Mouse (Mus musculus) gastrocnemius, adult 18-20 months (tissue): ENCODE measurements around the gene Taar3. TPM values are rescaled to one million over a fixed set of nuclear protein-coding genes. Genes with fewer than 3 reads are reported as not detected.
A peak's percentile ranks its signal among the peaks of the same experiment; 100 is the strongest.

Experiments
- DNase-seq: peaks from one replicate; pipeline ENCODE4 v3.0.0; 2021; ENCODE audit warnings: low spot score
- long read RNA-seq, 2 experiments: library from polyadenylated mRNA; stranded (forward); transcript quantifications; one replicate each; pipeline ENCODE4 v2.0.0; 2021
- total RNA-seq, 2 experiments: library from RNA; stranded (reverse); gene quantifications; 2 replicates each; pipeline ENCODE4 v1.2.3; 2021

The Taar3 gene
- total RNA-seq: not detected
- long read RNA-seq, experiment 1: 0 reads
- long read RNA-seq, experiment 2: 0 reads

- DNase-seq: no peak
Observed at GRCm38 (mm10) chr10:23949508-23950005, at the start of gene Taar3. TSS of gene Taar3 (plus strand) at chr10:23949558.

- no peak for DNase-seq
Observed at GRCm38 (mm10) chr10:23901119-23901518, 48.2 kb upstream of the Taar3 start.

- no peak for DNase-seq
Observed at GRCm38 (mm10) chr10:23905661-23906060, 43.7 kb upstream of the Taar3 start.

GRCm38 (mm10) chr10:23920056-23920455 is 29.3 kb upstream of the Taar3 start, which contains the start of gene Taar1:
TSS of gene Taar1 (plus strand) at chr10:23920356.
- DNase-seq: no peak

GRCm38 (mm10) chr10:23922468-23922867 is 26.9 kb upstream of the Taar3 start:
- no peak for DNase-seq

- DNase-seq: no peak
Observed at GRCm38 (mm10) chr10:23923941-23924340, 25.4 kb upstream of the Taar3 start.

GRCm38 (mm10) chr10:23937613-23938012 is 11.7 kb upstream of the Taar3 start:
- DNase-seq: no peak

GRCm38 (mm10) chr10:23938312-23938711 is 11.0 kb upstream of the Taar3 start, which contains the start of gene Taar2:
TSS of gene Taar2 (plus strand) at chr10:23938572.
- DNase-seq: no peak

GRCm38 (mm10) chr10:23942465-23942864 is 6.9 kb upstream of the Taar3 start:
- no peak for DNase-seq

- DNase-seq: no peak
Observed at GRCm38 (mm10) chr10:23948026-23948425, 1.3 kb upstream of the Taar3 start.

- no peak for DNase-seq
Observed at GRCm38 (mm10) chr10:23951714-23952113, 2.4 kb downstream of the Taar3 start.

- DNase-seq: no peak
Observed at GRCm38 (mm10) chr10:23959071-23959470, 9.7 kb downstream of the Taar3 start.

- no peak for DNase-seq
Observed at GRCm38 (mm10) chr10:23960444-23960915, 11.1 kb downstream of the Taar3 start, which contains the start of gene Taar4. TSS of gene Taar4 (plus strand) at chr10:23960494.

- no peak for DNase-seq
Observed at GRCm38 (mm10) chr10:23963444-23963843, 14.1 kb downstream of the Taar3 start.

GRCm38 (mm10) chr10:23964921-23965610 is 15.7 kb downstream of the Taar3 start:
- DNase-seq: no peak

GRCm38 (mm10) chr10:23970656-23971165 is 21.4 kb downstream of the Taar3 start, which contains the start of gene Taar5:
TSS of gene Taar5 (plus strand) at chr10:23970706.
- DNase-seq: no peak

GRCm38 (mm10) chr10:23971256-23971655 is 21.9 kb downstream of the Taar3 start:
- DNase-seq: no peak

- DNase-seq: no peak
Observed at GRCm38 (mm10) chr10:23977958-23978357, 28.6 kb downstream of the Taar3 start.

- DNase-seq: peak; percentile 51
Observed at GRCm38 (mm10) chr10:23978901-23979705, 29.7 kb downstream of the Taar3 start.

GRCm38 (mm10) chr10:23985546-23985945 is 36.2 kb downstream of the Taar3 start, which contains the start of gene Taar6:
TSS of gene Taar6 (minus strand) at chr10:23985646.
- no peak for DNase-seq

GRCm38 (mm10) chr10:23986419-23986818 is 37.1 kb downstream of the Taar3 start:
- no peak for DNase-seq

GRCm38 (mm10) chr10:23993381-23993780 is 44.0 kb downstream of the Taar3 start, which contains the start of gene Taar7a:
TSS of gene Taar7a (minus strand) at chr10:23993481.
- no peak for DNase-seq
